Mouse (Mus musculus): ENCODE results near the gene Upp1.

Upp1 gene

GRCm38 (mm10) chr11:9159953-9160352, 42.0 kb downstream of the Upp1 start:
- DNase-seq (ENCODE audit: low read depth), result no peak

GRCm38 (mm10) chr11:9167331-9167730, 49.4 kb downstream of the Upp1 start:
- no peak for DNase-seq (ENCODE audit: low read depth)

GRCm38 (mm10) chr11:9181477-9181876, 63.6 kb downstream of the Upp1 start:
- DNase-seq (ENCODE audit: low read depth), result no peak
